Mouse (Mus musculus): ENCODE measurements around the gene Wdr78. TPM values are rescaled to one million over a fixed set of nuclear protein-coding genes. Genes with fewer than 3 reads are reported as not detected.

Wdr78 gene
- total RNA-seq, 2 experiments from 2014 or later, result 3.3 to 5.3 TPM

Other genes starting within 250 kb of the Wdr78 start
- gene Tctex1d1, start 135.9 kb downstream of the Wdr78 start, total RNA-seq (2021), result not detected
- gene Insl5, start 87.7 kb downstream of the Wdr78 start, total RNA-seq (2021), result not detected
- 10 to 100 TPM; 79.9 to 82.0 TPM for gene Mier1, start 165 bp downstream of the Wdr78 start, total RNA-seq (2021)
- 10 to 100 TPM; 17.0 to 19.4 TPM for gene Slc35d1, start 100.6 kb upstream of the Wdr78 start, total RNA-seq (2021)
- gene 4921539E11Rik, start 176.3 kb upstream of the Wdr78 start, total RNA-seq (2021), result not detected
- gene Oma1, start 199.3 kb upstream of the Wdr78 start, total RNA-seq (2021), result 10 to 100 TPM; 14.1 to 17.3 TPM